In genomic region chr10:69448174-69448573, GRCm38 (mm10) we compare ENCODE assay signal across 18 mouse cellular contexts.
"Had no signal": no experiment of that assay in that cellular context is flagged by ENCODE, and none has a peak within 500 bp of the region (broad histone marks: within the 10 kb centered on the region; RNA-seq: fewer than 3 reads in every experiment).

No protein-coding gene starts in this region.

- DNase-seq: kidney, adult 8-10 months; kidney, postnatal 10 days; kidney, postnatal 36 days; left cerebral cortex, postnatal 4 days; liver, postnatal 0 days; lung, postnatal 14 days; lung, postnatal 4 days; midbrain, embryonic 14.5 days; right cerebral cortex, postnatal 25 days; spleen, adult 18-20 months; thymus, postnatal 25 days had no signal

- H3K36me3 ChIP-seq: kidney, embryonic 15.5 days; limb, embryonic 15.5 days; lung, embryonic 15.5 days; stomach, embryonic 15.5 days had no signal

- H3K4me1 ChIP-seq: limb, embryonic 15.5 days; stomach, embryonic 15.5 days had no signal

- H3K27ac ChIP-seq: kidney, embryonic 15.5 days; limb, embryonic 15.5 days; liver, embryonic 14.5 days; lung, embryonic 15.5 days; stomach, embryonic 15.5 days had no signal

- H3K27me3 ChIP-seq: kidney, embryonic 15.5 days; limb, embryonic 15.5 days; lung, embryonic 15.5 days; stomach, embryonic 15.5 days had no signal

- H3K4me3 ChIP-seq: kidney, embryonic 15.5 days; limb, embryonic 15.5 days; lung, embryonic 15.5 days; stomach, embryonic 15.5 days had no signal

- H3K9ac ChIP-seq: kidney, embryonic 15.5 days; limb, embryonic 15.5 days; liver, embryonic 14.5 days; liver, postnatal 0 days; lung, embryonic 15.5 days; stomach, embryonic 15.5 days had no signal

- H3K4me2 ChIP-seq: kidney, embryonic 15.5 days; limb, embryonic 15.5 days; liver, embryonic 11.5 days; lung, embryonic 15.5 days; midbrain, embryonic 11.5 days; stomach, embryonic 15.5 days had no signal

- H3K9me3 ChIP-seq: kidney, embryonic 15.5 days; limb, embryonic 15.5 days; lung, embryonic 15.5 days; stomach, embryonic 15.5 days had no signal

- ATAC-seq: liver, postnatal 0 days had no signal
